Mouse (Mus musculus) heart, embryonic 16.5 days (tissue): ENCODE data around the gene Noto. TPM values are rescaled to one million over a fixed set of nuclear protein-coding genes. Genes with fewer than 3 reads are reported as not detected.

Experiments used
- ATAC-seq: fragments of 200-750 bp; cut with Nextera tagmentation; replicated peaks from 2 replicates; pipeline ENCODE4 v1.8.0; 2017; ENCODE audit warnings: moderate number of reproducible peaks; ENCODE audit not compliant: insufficient read depth, low FRiP score; ENCODE audit errors: extremely low read depth
- H3K27ac ChIP-seq: fragments of 300-500 bp; sonication (generic); 2 replicates; pipeline ENCODE4 v1.5.1; 2014; ENCODE audit warnings: mild to moderate bottlenecking, low read length, control low read depth, moderate library complexity
- H3K27me3 ChIP-seq: fragments of 300-500 bp; sonication (generic); 2 replicates; pipeline ENCODE4 v1.6.1; 2014; ENCODE audit warnings: low read length, mixed read lengths; ENCODE audit not compliant: control insufficient read depth, insufficient read depth
- H3K36me3 ChIP-seq: fragments of 300-500 bp; sonication (generic); 2 replicates; pipeline ENCODE4 v1.6.1; 2014; ENCODE audit not compliant: control insufficient read depth, insufficient read depth
- H3K4me1 ChIP-seq: fragments of 300-500 bp; sonication (generic); 2 replicates; pipeline ENCODE4 v1.6.1; 2014; ENCODE audit warnings: low read length, mixed read lengths; ENCODE audit not compliant: control insufficient read depth, insufficient read depth
- H3K4me2 ChIP-seq: fragments of 300-500 bp; sonication (generic); 2 replicates; pipeline ENCODE4 v1.6.1; 2014; ENCODE audit warnings: low read depth, mild to moderate bottlenecking, control low read depth, low read length
- H3K4me3 ChIP-seq: fragments of 300-500 bp; sonication (generic); 2 replicates; pipeline ENCODE4 v1.5.1; 2014; ENCODE audit warnings: mild to moderate bottlenecking, control low read depth, low read length
- H3K9ac ChIP-seq: fragments of 300-500 bp; sonication (generic); 2 replicates; pipeline ENCODE4 v1.6.1; 2014; ENCODE audit warnings: low read length, control low read depth
- H3K9me3 ChIP-seq: fragments of 300-500 bp; sonication (generic); replicated peaks from 2 replicates; pipeline ENCODE4 v1.6.1; 2016; ENCODE audit warnings: low read length; ENCODE audit not compliant: control insufficient read depth
- WGBS: fragments of 180-500 bp; shearing (Covaris S2); extraction: QIAGEN DNeasy Blood & Tissue Kit; methylation state at CpG from one replicate; pipeline ENCODE4 v1.1.7; 2014; 5-methylcytosine and 5-hydroxymethylcytosine counted together
- polyA plus RNA-seq: library from polyadenylated mRNA; unstranded; fragments of >200 nt; fragmentation: Nextera tagmentation; extraction: Ambion mirVana; gene quantifications from 2 replicates; pipeline ENCODE4 v1.2.1, GENCODE M21; 2015

Gene Noto
- polyA plus RNA-seq, 1 experiment from 2014 or later = not detected

GRCm38 (mm10) chr6:85409003-85409402, 14.7 kb upstream of the Noto start:
- peak overlapping the region; percentile 59 for H3K9ac ChIP-seq
- ATAC-seq = no peak
- H3K4me2 ChIP-seq = peak overlapping the region; percentile 50
- no peaks in the 10 kb centered on the region for H3K36me3 ChIP-seq
- no peak overlapping the region for H3K27ac ChIP-seq
- H3K27me3 ChIP-seq = peaks cover 35% of the 10 kb centered on the region
- 2% methylated on average over 31 of the region's 31 CpGs for WGBS
- 0 out of 2 replicates have a peak, but pooled peaks cover 5% of the 10 kb centered on the region for H3K4me1 ChIP-seq
- no peaks in the 10 kb centered on the region for H3K9me3 ChIP-seq
- peak overlapping the region; percentile 29 for H3K4me3 ChIP-seq

GRCm38 (mm10) chr6:85410771-85411273, 12.9 kb upstream of the Noto start:
- Histone ChIP-seq H3K9me3 (no peaks in the 10 kb centered on the region), H3K27ac (no peak overlapping the region), H3K4me2 (no peak overlapping the region), H3K4me3 (no peak overlapping the region), H3K9ac (no peak overlapping the region), H3K4me1 (0 out of 2 replicates have a peak, but pooled peaks cover 5% of the 10 kb centered on the region), H3K27me3 (peaks cover 35% of the 10 kb centered on the region), H3K36me3 (no peaks in the 10 kb centered on the region)
- ATAC-seq = peak; percentile 72
- 12% methylated on average over 13 of the region's 13 CpGs for WGBS

- Histone ChIP-seq H3K4me2 (no peak overlapping the region), H3K36me3 (no peaks in the 10 kb centered on the region), H3K27me3 (peaks cover 3% of the 10 kb centered on the region; the same call in 1 of the 2 replicates), H3K4me3 (no peak overlapping the region), H3K9me3 (no peaks in the 10 kb centered on the region), H3K9ac (no peak overlapping the region), H3K4me1 (no peaks in the 10 kb centered on the region), H3K27ac (no peak overlapping the region)
- 51% methylated on average over 3 of the region's 3 CpGs for WGBS
- ATAC-seq = no peak
Observed at GRCm38 (mm10) chr6:85415829-85416228, 7.9 kb upstream of the Noto start.

- Histone ChIP-seq H3K9ac (no peak overlapping the region), H3K27me3 (peaks cover 18% of the 10 kb centered on the region), H3K4me2 (no peak overlapping the region), H3K36me3 (no peaks in the 10 kb centered on the region), H3K4me1 (peaks cover 3% of the 10 kb centered on the region; the same call in 1 of the 2 replicates), H3K4me3 (no peak overlapping the region), H3K9me3 (no peaks in the 10 kb centered on the region), H3K27ac (no peak overlapping the region)
- WGBS = 79% methylated on average over 2 of the region's 2 CpGs
- ATAC-seq = no peak
Observed at GRCm38 (mm10) chr6:85419150-85419549, 4.5 kb upstream of the Noto start.

GRCm38 (mm10) chr6:85431274-85431841, 7.7 kb downstream of the Noto start:
- ATAC-seq = peak; percentile 24; the same call in 1 of the 2 replicates
- peak overlapping the region; percentile 92 for H3K9ac ChIP-seq

DNA sequence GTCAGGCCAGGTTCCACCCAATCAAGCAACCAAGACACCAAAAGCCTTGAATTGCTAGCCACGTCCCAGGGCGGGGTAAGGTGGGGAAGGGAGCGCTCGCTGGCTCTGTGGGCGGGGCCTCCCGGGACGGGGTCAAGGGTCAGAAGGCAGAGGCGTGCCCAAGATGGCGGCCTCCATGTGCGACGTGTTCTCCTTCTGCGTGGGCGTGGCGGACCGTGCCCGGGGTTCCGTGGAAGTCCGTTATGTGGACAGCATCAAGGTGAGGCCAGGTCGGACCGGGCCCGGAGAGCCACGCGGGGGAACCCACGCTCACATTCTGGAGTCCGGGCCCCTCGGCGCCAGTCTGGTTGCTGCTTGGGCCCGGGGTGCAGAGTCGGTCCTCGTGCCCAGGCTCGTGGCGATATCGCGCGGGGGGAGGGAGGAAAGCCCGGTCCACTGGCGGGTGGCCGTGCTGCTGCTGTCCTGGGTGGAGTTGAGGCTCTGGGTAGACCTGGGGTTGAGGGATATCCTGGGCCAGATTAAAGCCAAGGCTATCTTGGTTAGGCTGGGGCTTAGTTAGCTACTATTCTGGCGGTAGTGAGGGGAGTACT, 8.3 kb downstream of the Noto start, which contains the start of gene Smyd5:
Gene Smyd5 (plus strand): TSS at position 148 of the 590 bp plus-strand sequence.
- Histone ChIP-seq H3K4me3 (peak within 1 kb of the TSS; percentile 97), H3K27ac (no peak within 1 kb of the TSS), H3K4me2 (peak within 1 kb of the TSS; percentile 81), H3K9me3 (no peaks in the 10 kb centered on the region), H3K9ac (peak within 1 kb of the TSS; percentile 92), H3K36me3 (no peaks in the 10 kb centered on the region), H3K27me3 (no peaks in the 10 kb centered on the region; the same call in 1 of the 2 replicates), H3K4me1 (peaks cover 11% of the 10 kb centered on the region)
- ATAC-seq = peak; percentile 86
- under 1% methylated on average over 39 of the region's 39 CpGs for WGBS

More at GRCm38 (mm10) chr6:85431274-85431841, 7.7 kb downstream of the Noto start:
- H3K4me3 ChIP-seq = peak overlapping the region; percentile 97
- peaks cover 11% of the 10 kb centered on the region for H3K4me1 ChIP-seq
- H3K27ac ChIP-seq = no peak overlapping the region
- no peaks in the 10 kb centered on the region for H3K36me3 ChIP-seq
- WGBS = 45% methylated on average over 8 of the region's 8 CpGs
- peak overlapping the region; percentile 81 for H3K4me2 ChIP-seq
- H3K27me3 ChIP-seq = peaks cover 3% of the 10 kb centered on the region
- no peaks in the 10 kb centered on the region for H3K9me3 ChIP-seq

DNA sequence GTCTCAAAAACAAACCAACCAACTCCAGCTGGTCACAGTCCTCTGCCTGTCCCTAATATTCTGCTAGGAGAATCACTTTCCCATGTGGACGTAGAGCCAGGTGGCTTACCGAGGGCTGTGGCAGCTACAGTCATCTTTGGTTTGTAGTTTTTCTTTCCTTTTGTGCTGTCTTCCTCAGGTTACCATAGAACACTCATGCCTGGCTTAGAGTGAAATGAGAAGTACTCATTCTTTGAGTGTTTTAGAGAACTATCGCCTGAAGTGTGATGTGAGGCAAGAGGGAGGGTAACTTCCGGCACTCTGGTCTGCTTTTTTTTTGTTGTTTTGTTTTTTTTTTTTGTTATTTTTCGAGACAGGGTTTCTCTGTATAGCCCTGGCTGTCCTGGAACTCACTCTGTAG, 10.2 kb downstream of the Noto start:
- 76% methylated on average over 5 of the region's 5 CpGs for WGBS
- Histone ChIP-seq H3K36me3 (peaks cover 5% of the 10 kb centered on the region; the same call in 1 of the 2 replicates), H3K27me3 (no peaks in the 10 kb centered on the region)

DNA sequence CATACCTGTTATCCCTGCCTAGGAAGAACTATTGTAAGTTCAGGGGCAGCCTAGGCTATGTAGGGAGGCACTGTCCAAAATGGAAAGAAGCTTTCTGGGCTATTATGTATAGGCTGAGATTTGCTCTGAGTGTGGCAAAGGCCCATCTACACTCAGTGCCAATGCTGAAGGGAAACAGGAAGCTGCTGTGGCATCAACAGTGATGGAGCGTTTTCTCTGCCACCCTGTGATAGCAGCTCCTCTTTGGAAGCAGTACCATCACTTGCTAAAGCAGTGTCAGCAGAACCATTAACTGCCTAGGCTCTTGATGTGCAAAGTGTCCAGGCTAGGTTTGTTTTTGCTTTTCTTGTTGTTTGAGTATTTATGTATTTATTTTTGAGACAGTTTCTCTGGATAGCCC, 12.5 kb downstream of the Noto start:
- no peak overlapping the region for H3K27ac ChIP-seq
- no peak overlapping the region for H3K4me3 ChIP-seq
- no peaks in the 10 kb centered on the region for H3K27me3 ChIP-seq
- 63% methylated on average over 1 of the region's 1 CpGs for WGBS
- no peaks in the 10 kb centered on the region for H3K9me3 ChIP-seq
- H3K9ac ChIP-seq = no peak overlapping the region
- H3K4me2 ChIP-seq = no peak overlapping the region
- H3K36me3 ChIP-seq = peaks cover 15% of the 10 kb centered on the region
- ATAC-seq = no peak
- H3K4me1 ChIP-seq = peaks cover 11% of the 10 kb centered on the region

More for the DNA sequence above, 10.2 kb downstream of the Noto start:
- H3K9me3 ChIP-seq = no peaks in the 10 kb centered on the region
- no peak overlapping the region for H3K4me3 ChIP-seq
- no peak overlapping the region for H3K4me2 ChIP-seq
- ATAC-seq = no peak
- H3K27ac ChIP-seq = no peak overlapping the region
- peaks cover 11% of the 10 kb centered on the region for H3K4me1 ChIP-seq
- no peak overlapping the region for H3K9ac ChIP-seq

GRCm38 (mm10) chr6:85436631-85437030, 12.9 kb downstream of the Noto start:
- ATAC-seq = no peak
- Histone ChIP-seq H3K36me3 (peaks cover 17% of the 10 kb centered on the region), H3K4me2 (no peak overlapping the region), H3K4me3 (no peak overlapping the region), H3K4me1 (peaks cover 8% of the 10 kb centered on the region), H3K27me3 (no peaks in the 10 kb centered on the region), H3K27ac (no peak overlapping the region), H3K9me3 (no peaks in the 10 kb centered on the region), H3K9ac (no peak overlapping the region)
- WGBS = 78% methylated on average over 5 of the region's 6 CpGs
